Comparison of ENCODE assay signal across 8 mouse cellular contexts in genomic region chr14:39472790-39473761, GRCm38 (mm10). TPM values are rescaled to one million over a fixed set of nuclear protein-coding genes. Genes with fewer than 3 reads are reported as not detected.
DNase-seq lines count a peak whose midpoint lies in the region; ATAC-seq and TF ChIP-seq lines count a peak whose summit lies in the region.

TSS of gene Nrg3 (minus strand) at chr14:39473088.

- ATAC-seq in hindbrain, embryonic 12.5 days (ENCODE audit: low FRiP score) = peak; percentile 83
- peak; percentile 79 for ATAC-seq in limb, embryonic 11.5 days (ENCODE audit: insufficient number of reproducible peaks, low FRiP score, low TSS enrichment, low read depth)
- ATAC-seq in neural tube, embryonic 15.5 days (ENCODE audit: low FRiP score) = peak; percentile 79

- H3K9me3 ChIP-seq in hindbrain, embryonic 12.5 days (replicated peaks) = no peaks in the 10 kb centered on the region
- no peaks in the 10 kb centered on the region for H3K9me3 ChIP-seq in limb, embryonic 11.5 days (ENCODE audit: control insufficient read depth, low read length)
- H3K9me3 ChIP-seq in neural tube, embryonic 15.5 days (replicated peaks) = no peaks in the 10 kb centered on the region

- intact Hi-C loops in gastrocnemius, adult 2 months (cut with DNase I) = no loop called here
- intact Hi-C loops in gastrocnemius, postnatal 36 days (cut with DNase I) = no loop called here

- H3K36me3 ChIP-seq in hindbrain, embryonic 12.5 days = no peaks in the 10 kb centered on the region
- H3K36me3 ChIP-seq in limb, embryonic 11.5 days (ENCODE audit: control insufficient read depth, insufficient read depth, low read length) = no peaks in the 10 kb centered on the region
- H3K36me3 ChIP-seq in neural tube, embryonic 15.5 days = no peaks in the 10 kb centered on the region

- WGBS in hindbrain, embryonic 12.5 days = under 1% methylated on average over 89 of the region's 121 CpGs
- under 1% methylated on average over 74 of the region's 121 CpGs for WGBS in limb, embryonic 11.5 days
- whole genome bisulfite sequencing in neural tube, embryonic 15.5 days = under 1% methylated on average over 94 of the region's 121 CpGs

- peaks cover 50% of the 10 kb centered on the region for H3K27me3 ChIP-seq in hindbrain, embryonic 12.5 days
- H3K27me3 ChIP-seq in limb, embryonic 11.5 days (ENCODE audit: control insufficient read depth, insufficient read depth, low read length) = peaks cover 55% of the 10 kb centered on the region
- H3K27me3 ChIP-seq in neural tube, embryonic 15.5 days (replicated peaks) = peaks cover 6% of the 10 kb centered on the region; the same call in 1 of the 2 replicates

- H3K27ac ChIP-seq in gastrocnemius, adult 2 months = no peak within 1 kb of the TSS
- peak within 1 kb of the TSS; percentile 93 for H3K27ac ChIP-seq in hindbrain, embryonic 12.5 days
- no peak within 1 kb of the TSS for H3K27ac ChIP-seq in limb, embryonic 11.5 days (replicated peaks; ENCODE audit: low read depth, low read length)
- peak within 1 kb of the TSS; percentile 96 for H3K27ac ChIP-seq in neural tube, embryonic 15.5 days (replicated peaks)

- H3K9ac ChIP-seq in hindbrain, embryonic 12.5 days = peak within 1 kb of the TSS; percentile 78
- H3K9ac ChIP-seq in limb, embryonic 11.5 days (ENCODE audit: low read length) = 0 out of 2 replicates have a peak within 1 kb of the TSS, but pooled peaks have one; percentile 37
- peak within 1 kb of the TSS; percentile 91 for H3K9ac ChIP-seq in neural tube, embryonic 15.5 days (replicated peaks)

- H3K4me1 ChIP-seq in hindbrain, embryonic 12.5 days = 0 out of 2 replicates have a peak, but pooled peaks cover 10% of the 10 kb centered on the region
- 0 out of 2 replicates have a peak, but pooled peaks cover 2% of the 10 kb centered on the region for H3K4me1 ChIP-seq in limb, embryonic 11.5 days (ENCODE audit: control insufficient read depth, insufficient read depth, low read length)
- H3K4me1 ChIP-seq in neural tube, embryonic 15.5 days = peaks cover 12% of the 10 kb centered on the region; the same call in 1 of the 2 replicates

- H3K4me2 ChIP-seq in hindbrain, embryonic 12.5 days (replicated peaks) = peak within 1 kb of the TSS; percentile 87
- peak within 1 kb of the TSS; percentile 79 for H3K4me2 ChIP-seq in limb, embryonic 11.5 days (ENCODE audit: low read depth, severe bottlenecking)
- peak within 1 kb of the TSS; percentile 65 for H3K4me2 ChIP-seq in neural tube, embryonic 15.5 days

- no peak within 1 kb of the TSS for H3K4me3 ChIP-seq in gastrocnemius, adult 2 months
- peak within 1 kb of the TSS; percentile 69 for H3K4me3 ChIP-seq in hindbrain, embryonic 12.5 days
- H3K4me3 ChIP-seq in limb, embryonic 11.5 days (ENCODE audit: low read depth, low read length) = peak within 1 kb of the TSS; percentile 35
- H3K4me3 ChIP-seq in neural tube, embryonic 15.5 days (replicated peaks) = peak within 1 kb of the TSS; percentile 80

- DNase-seq in gastrocnemius, adult 2 months = peak; percentile 15
- no peak for DNase-seq in gastrocnemius, postnatal 36 days
- peak; percentile 44 for DNase-seq in ES-CJ7 (ENCODE audit: low read depth, low spot score)
- DNase-seq in embryo, embryonic 10 days (ENCODE audit: low spot score) = peak; percentile 69
- peak; percentile 71 for DNase-seq in limb, embryonic 11.5 days (ENCODE audit: low spot score)
- no peak for DNase-seq in spleen, adult 18-20 months

- TF ChIP-seq CTCF in gastrocnemius, adult 2 months (IDR thresholded peaks at IDR 0.05) = no peak

RNA-seq across cellular contexts. Expression of gene Nrg3, which starts in this region (rescaled TPM):
- not detected for total RNA-seq in gastrocnemius, adult 2 months (2021)
- not detected for total RNA-seq in gastrocnemius, postnatal 36 days (2021)
- 4.6 and 5.4 TPM in 2 replicates for polyA plus RNA-seq in hindbrain, embryonic 12.5 days (2016; fragmentation: Nextera tagmentation; extraction: Ambion mirVana)
- polyA plus RNA-seq in limb, embryonic 11.5 days (2014; fragmentation: Nextera tagmentation; extraction: Ambion mirVana) = not detected in 2 replicates
- 12.2 and 17.0 TPM in 2 replicates for polyA plus RNA-seq in neural tube, embryonic 15.5 days (2015; fragmentation: Nextera tagmentation; extraction: Ambion mirVana)

Comparison
In these comparisons a context has a peak if more than half of its experiments do, and no peak if none do; other contexts are left out.
1. Peak in DNase-seq in gastrocnemius, adult 2 months; RNA of the gene not detected or under 1 TPM.
2. Peak in DNase-seq, ATAC-seq, H3K4me3 ChIP-seq, H3K9ac ChIP-seq and H3K4me2 ChIP-seq in limb, embryonic 11.5 days; RNA of the gene not detected or under 1 TPM.
3. DNase-seq: peak in ES-CJ7 (single experiment) and embryo, embryonic 10 days (single experiment); none in gastrocnemius, postnatal 36 days (0 of 2) and spleen, adult 18-20 months (0 of 2).
4. H3K27ac ChIP-seq: peak in hindbrain, embryonic 12.5 days (single experiment) and neural tube, embryonic 15.5 days (single experiment); none in gastrocnemius, adult 2 months (single experiment) and limb, embryonic 11.5 days (single experiment).
5. H3K9ac ChIP-seq: peak in every context shown above with its lines; median percentile 91 in neural tube, embryonic 15.5 days; 78 in hindbrain, embryonic 12.5 days; 37 in limb, embryonic 11.5 days.
6. Peak in every context shown above with its lines, with median percentiles within 50 percentile points of each other: ATAC-seq and H3K4me2 ChIP-seq.